Mouse (Mus musculus): ENCODE measurements around the gene Gsk3a. TPM values are rescaled to one million over a fixed set of nuclear protein-coding genes. Genes with fewer than 3 reads are reported as not detected.

Gene Gsk3a
- polyA plus RNA-seq, 1 experiment from 2014 or later: 14.3 TPM

GRCm38 (mm10) chr7:25235526-25235925, 2.1 kb downstream of the Gsk3a start:
- H3K4me3 ChIP-seq (ENCODE audit: low read depth, low read length): no peak overlapping the region
- WGBS: 88% methylated on average over 5 of the region's 5 CpGs
- H3K27me3 ChIP-seq (replicated peaks; ENCODE audit: control insufficient read depth, insufficient read depth, low read length): no peaks in the 10 kb centered on the region
- H3K36me3 ChIP-seq (ENCODE audit: control insufficient read depth, insufficient read depth, low read length): peaks cover 46% of the 10 kb centered on the region
- DNase-seq (ENCODE audit: low spot score): no peak
- H3K4me1 ChIP-seq (ENCODE audit: control insufficient read depth, insufficient read depth, low read length): 0 out of 2 replicates have a peak, but pooled peaks cover 9% of the 10 kb centered on the region
- H3K9ac ChIP-seq (ENCODE audit: low read depth, low read length): no peak overlapping the region
- ATAC-seq (ENCODE audit: low read depth): no peak
- no peak overlapping the region for H3K4me2 ChIP-seq (ENCODE audit: low read depth, low read length)
- H3K27ac ChIP-seq (replicated peaks; ENCODE audit: low read depth, low read length): no peak overlapping the region
- no peaks in the 10 kb centered on the region for H3K9me3 ChIP-seq (ENCODE audit: control insufficient read depth, low read length)

GRCm38 (mm10) chr7:25233061-25233460, 4.6 kb downstream of the Gsk3a start:
- Histone ChIP-seq H3K36me3 (ENCODE audit: control insufficient read depth, insufficient read depth, low read length) (peaks cover 71% of the 10 kb centered on the region), H3K9ac (ENCODE audit: low read depth, low read length) (no peak overlapping the region), H3K27ac (replicated peaks; ENCODE audit: low read depth, low read length) (no peak overlapping the region), H3K4me1 (ENCODE audit: control insufficient read depth, insufficient read depth, low read length) (0 out of 2 replicates have a peak, but pooled peaks cover 9% of the 10 kb centered on the region), H3K4me3 (ENCODE audit: low read depth, low read length) (no peak overlapping the region), H3K4me2 (ENCODE audit: low read depth, low read length) (no peak overlapping the region), H3K27me3 (replicated peaks; ENCODE audit: control insufficient read depth, insufficient read depth, low read length) (no peaks in the 10 kb centered on the region), H3K9me3 (ENCODE audit: control insufficient read depth, low read length) (no peaks in the 10 kb centered on the region)
- 81% methylated on average over 2 of the region's 2 CpGs for WGBS
- no peak for DNase-seq (ENCODE audit: low spot score)
- no peak for ATAC-seq (ENCODE audit: low read depth)

- WGBS: 56% methylated on average over 5 of the region's 5 CpGs
- peaks cover 79% of the 10 kb centered on the region for H3K36me3 ChIP-seq (ENCODE audit: control insufficient read depth, insufficient read depth, low read length)
- no peaks in the 10 kb centered on the region for H3K27me3 ChIP-seq (replicated peaks; ENCODE audit: control insufficient read depth, insufficient read depth, low read length)
- H3K27ac ChIP-seq (replicated peaks; ENCODE audit: low read depth, low read length): no peak overlapping the region
- ATAC-seq (ENCODE audit: low read depth) (no peak), DNase-seq (ENCODE audit: low spot score) (no peak)
- H3K4me3 ChIP-seq (ENCODE audit: low read depth, low read length): no peak overlapping the region
- no peaks in the 10 kb centered on the region for H3K9me3 ChIP-seq (ENCODE audit: control insufficient read depth, low read length)
- H3K9ac ChIP-seq (ENCODE audit: low read depth, low read length): no peak overlapping the region
- H3K4me1 ChIP-seq (ENCODE audit: control insufficient read depth, insufficient read depth, low read length): 0 out of 2 replicates have a peak, but pooled peaks cover 9% of the 10 kb centered on the region
- no peak overlapping the region for H3K4me2 ChIP-seq (ENCODE audit: low read depth, low read length)
These were observed 5.5 kb downstream of the Gsk3a start for GRCm38 (mm10) chr7:25232101-25232648.

GRCm38 (mm10) chr7:25230690-25231285, 6.9 kb downstream of the Gsk3a start:
- no peak overlapping the region for H3K4me3 ChIP-seq (ENCODE audit: low read depth, low read length)
- DNase-seq (ENCODE audit: low spot score): no peak
- no peak for ATAC-seq (ENCODE audit: low read depth)
- H3K27ac ChIP-seq (replicated peaks; ENCODE audit: low read depth, low read length): no peak overlapping the region
- H3K9me3 ChIP-seq (ENCODE audit: control insufficient read depth, low read length): no peaks in the 10 kb centered on the region
- H3K27me3 ChIP-seq (replicated peaks; ENCODE audit: control insufficient read depth, insufficient read depth, low read length): no peaks in the 10 kb centered on the region
- 86% methylated on average over 9 of the region's 9 CpGs for WGBS
- H3K9ac ChIP-seq (ENCODE audit: low read depth, low read length): no peak overlapping the region
- no peak overlapping the region for H3K4me2 ChIP-seq (ENCODE audit: low read depth, low read length)
- H3K4me1 ChIP-seq (ENCODE audit: control insufficient read depth, insufficient read depth, low read length): no peaks in the 10 kb centered on the region
- H3K36me3 ChIP-seq (ENCODE audit: control insufficient read depth, insufficient read depth, low read length): peaks cover 92% of the 10 kb centered on the region

- Histone ChIP-seq H3K36me3 (ENCODE audit: control insufficient read depth, insufficient read depth, low read length) (peaks cover 95% of the 10 kb centered on the region), H3K9ac (ENCODE audit: low read depth, low read length) (no peak overlapping the region), H3K4me1 (ENCODE audit: control insufficient read depth, insufficient read depth, low read length) (no peaks in the 10 kb centered on the region), H3K4me2 (ENCODE audit: low read depth, low read length) (no peak overlapping the region), H3K9me3 (ENCODE audit: control insufficient read depth, low read length) (no peaks in the 10 kb centered on the region), H3K4me3 (ENCODE audit: low read depth, low read length) (no peak overlapping the region), H3K27ac (replicated peaks; ENCODE audit: low read depth, low read length) (no peak overlapping the region), H3K27me3 (replicated peaks; ENCODE audit: control insufficient read depth, insufficient read depth, low read length) (no peaks in the 10 kb centered on the region)
- DNase-seq (ENCODE audit: low spot score) (no peak), ATAC-seq (ENCODE audit: low read depth) (no peak)
- WGBS: 92% methylated on average over 1 of the region's 1 CpGs
These were observed 9.9 kb downstream of the Gsk3a start for GRCm38 (mm10) chr7:25227523-25228300.

GRCm38 (mm10) chr7:25222275-25222967, 15.2 kb downstream of the Gsk3a start:
- ATAC-seq (ENCODE audit: low read depth) (no peak), DNase-seq (ENCODE audit: low spot score) (no peak)
- H3K4me1 ChIP-seq (ENCODE audit: control insufficient read depth, insufficient read depth, low read length): peaks cover 13% of the 10 kb centered on the region
- peak overlapping the region; percentile 92 for H3K4me2 ChIP-seq (ENCODE audit: low read depth, low read length)
- H3K9me3 ChIP-seq (ENCODE audit: control insufficient read depth, low read length): no peaks in the 10 kb centered on the region
- H3K27me3 ChIP-seq (replicated peaks; ENCODE audit: control insufficient read depth, insufficient read depth, low read length): no peaks in the 10 kb centered on the region
- no peak overlapping the region for H3K27ac ChIP-seq (replicated peaks; ENCODE audit: low read depth, low read length)
- H3K36me3 ChIP-seq (ENCODE audit: control insufficient read depth, insufficient read depth, low read length): peaks cover 44% of the 10 kb centered on the region
- H3K9ac ChIP-seq (ENCODE audit: low read depth, low read length): peak overlapping the region; percentile 74
- H3K4me3 ChIP-seq (ENCODE audit: low read depth, low read length): peak overlapping the region; percentile 63
- WGBS: 88% methylated on average over 10 of the region's 10 CpGs

- H3K4me2 ChIP-seq (ENCODE audit: low read depth, low read length): peak within 1 kb of the TSS; percentile 92
- under 1% methylated on average over 34 of the region's 45 CpGs for WGBS
These were observed 16.4 kb downstream of the Gsk3a start, which contains the start of gene Zfp526 for GRCm38 (mm10) chr7:25221102-25221883. Gene Zfp526 (plus strand): TSS chr7:25221425.

More at GRCm38 (mm10) chr7:25221102-25221883, 16.4 kb downstream of the Gsk3a start, which contains the start of gene Zfp526:
- peaks cover 13% of the 10 kb centered on the region for H3K4me1 ChIP-seq (ENCODE audit: control insufficient read depth, insufficient read depth, low read length)
- DNase-seq (ENCODE audit: low spot score) (peak; percentile 100), ATAC-seq (ENCODE audit: low read depth) (peak; percentile 98)
- H3K4me3 ChIP-seq (ENCODE audit: low read depth, low read length): peak within 1 kb of the TSS; percentile 63
- no peaks in the 10 kb centered on the region for H3K27me3 ChIP-seq (replicated peaks; ENCODE audit: control insufficient read depth, insufficient read depth, low read length)
- H3K9ac ChIP-seq (ENCODE audit: low read depth, low read length): peak within 1 kb of the TSS; percentile 74
- H3K36me3 ChIP-seq (ENCODE audit: control insufficient read depth, insufficient read depth, low read length): peaks cover 33% of the 10 kb centered on the region
- peak within 1 kb of the TSS; percentile 87 for H3K27ac ChIP-seq (replicated peaks; ENCODE audit: low read depth, low read length)
- H3K9me3 ChIP-seq (ENCODE audit: control insufficient read depth, low read length): no peaks in the 10 kb centered on the region

Data from embryonic facial prominence, embryonic 14.5 days (tissue).